Mouse (Mus musculus) small intestine, adult 2 months (tissue): Measurements from ENCODE around the gene Kif24.

Source experiments
- CTCF ChIP-seq: fragments of 200-500 bp; IDR thresholded peaks from 2 replicates; pipeline ENCODE4 v1.5.1; 2012; ENCODE audit warnings: low read depth, mild to moderate bottlenecking, control low read depth, inconsistent platforms, low read length, moderate library complexity, mixed read lengths; ENCODE audit not compliant: insufficient replicate concordance, insufficient read length; ENCODE audit errors: extremely low read depth
- POLR2A ChIP-seq: fragments of 200-500 bp; IDR thresholded peaks from 2 replicates; pipeline ENCODE4 v1.6.1; 2012; ENCODE audit warnings: low read depth, mild to moderate bottlenecking, control low read depth, inconsistent platforms, low read length, moderate library complexity

- TF ChIP-seq CTCF (no peak), POLR2A (no peak)
Observed at GRCm38 (mm10) chr4:41401167-41401566, 63.5 kb downstream of the Kif24 start.
